Mouse (Mus musculus) intestine, embryonic 14.5 days (tissue): ENCODE results near the gene Gm10065. TPM values are rescaled to one million over a fixed set of nuclear protein-coding genes. Genes with fewer than 3 reads are reported as not detected.

Experiments used
- ATAC-seq: fragments of 200-750 bp; cut with Nextera tagmentation; replicated peaks from 2 replicates; pipeline ENCODE4 v1.8.0; 2017; ENCODE audit warnings: low read depth, moderate number of reproducible peaks, moderate TSS enrichment, moderate library complexity; ENCODE audit not compliant: low FRiP score, low TSS enrichment
- DNase-seq: peaks from one replicate; pipeline ENCODE4 v3.0.0-alpha.2; 2018; ENCODE audit warnings: low spot score
- H3K27ac ChIP-seq: fragments of 300-500 bp; sonication (generic); 2 replicates; pipeline ENCODE4 v1.5.1; 2014; ENCODE audit warnings: low read depth, mild to moderate bottlenecking, control low read depth
- H3K27me3 ChIP-seq: fragments of 300-500 bp; sonication (generic); replicated peaks from 2 replicates; pipeline ENCODE4 v1.6.1; 2014; ENCODE audit warnings: low read length, control low read depth; ENCODE audit not compliant: control insufficient read depth, insufficient read depth
- H3K36me3 ChIP-seq: fragments of 300-500 bp; sonication (generic); 2 replicates; pipeline ENCODE4 v1.6.1; 2014; ENCODE audit warnings: low read length, control low read depth; ENCODE audit not compliant: control insufficient read depth, insufficient read depth
- H3K4me1 ChIP-seq: fragments of 300-500 bp; sonication (generic); replicated peaks from 2 replicates; pipeline ENCODE4 v1.6.1; 2014; ENCODE audit warnings: low read length, control low read depth, mixed read lengths; ENCODE audit not compliant: control insufficient read depth, insufficient read depth
- H3K4me2 ChIP-seq: fragments of 300-500 bp; sonication (generic); 2 replicates; pipeline ENCODE4 v1.6.1; 2014; ENCODE audit warnings: low read length
- H3K4me3 ChIP-seq: fragments of 300-500 bp; sonication (generic); 2 replicates; pipeline ENCODE4 v1.5.1; 2014; ENCODE audit warnings: low read depth, low read length, control low read depth, mixed read lengths
- H3K9ac ChIP-seq: fragments of 300-500 bp; sonication (generic); 2 replicates; pipeline ENCODE4 v1.6.1; 2014; ENCODE audit warnings: mild to moderate bottlenecking, low read length
- H3K9me3 ChIP-seq: fragments of 300-500 bp; sonication (generic); 2 replicates; pipeline ENCODE4 v1.6.1; 2016; ENCODE audit warnings: low read length, control low read depth; ENCODE audit not compliant: control insufficient read depth
- WGBS: fragments of 180-500 bp; shearing (Covaris S2); extraction: QIAGEN DNeasy Blood & Tissue Kit; methylation state at CpG from one replicate; pipeline ENCODE4 v1.1.7; 2014; 5-methylcytosine and 5-hydroxymethylcytosine counted together
- microRNA counts: library from miRNA; unstranded; fragments of <30 nt; microRNA quantifications from one replicate; lab custom pipeline; 2016
- microRNA-seq: library from miRNA; unstranded; fragments of <30 nt; microRNA quantifications from one replicate; pipeline ENCODE4, GENCODE M21; 2016
- polyA plus RNA-seq: library from polyadenylated mRNA; unstranded; fragments of >200 nt; fragmentation: Nextera tagmentation; extraction: Ambion mirVana; gene quantifications from 2 replicates; pipeline ENCODE4 v1.2.1, GENCODE M21; 2014

The Gm10065 gene
- polyA plus RNA-seq, 1 experiment from 2014 or later = not detected

GRCm38 (mm10) chr13:21447856-21448614 lies 31.2 kb downstream of the Gm10065 start:
- no peak for ATAC-seq
- H3K36me3 ChIP-seq = peaks cover 78% of the 10 kb centered on the region

GRCm38 (mm10) chr13:21446796-21447195 lies 32.4 kb downstream of the Gm10065 start:
- H3K4me3 ChIP-seq = no peak overlapping the region
- H3K9ac ChIP-seq = no peak overlapping the region
- 0 out of 2 replicates have a peak, but pooled peaks cover under 1% of the 10 kb centered on the region for H3K4me1 ChIP-seq
- DNase-seq = no peak
- no peaks in the 10 kb centered on the region for H3K27me3 ChIP-seq
- peaks cover 83% of the 10 kb centered on the region for H3K36me3 ChIP-seq
- no peak overlapping the region for H3K4me2 ChIP-seq
- ATAC-seq = no peak
- 93% methylated on average over 9 of the region's 9 CpGs for WGBS
- no peak overlapping the region for H3K27ac ChIP-seq
- H3K9me3 ChIP-seq = no peaks in the 10 kb centered on the region

More at GRCm38 (mm10) chr13:21447856-21448614, 31.2 kb downstream of the Gm10065 start:
- no peak overlapping the region for H3K4me3 ChIP-seq
- H3K4me2 ChIP-seq = no peak overlapping the region
- no peak for DNase-seq
- WGBS = 63% methylated on average over 16 of the region's 16 CpGs
- no peak overlapping the region for H3K9ac ChIP-seq
- H3K9me3 ChIP-seq = no peaks in the 10 kb centered on the region
- no peak overlapping the region for H3K27ac ChIP-seq
- H3K4me1 ChIP-seq = peaks cover 10% of the 10 kb centered on the region; the same call in 1 of the 2 replicates
- H3K27me3 ChIP-seq = no peaks in the 10 kb centered on the region

- Histone ChIP-seq H3K27me3 (no peaks in the 10 kb centered on the region), H3K27ac (peak overlapping the region; percentile 78; the same call in 1 of the 2 replicates), H3K4me3 (peak overlapping the region; percentile 58), H3K36me3 (peaks cover 37% of the 10 kb centered on the region), H3K9me3 (no peaks in the 10 kb centered on the region), H3K9ac (peak overlapping the region; percentile 72), H3K4me2 (peak overlapping the region; percentile 96), H3K4me1 (peaks cover 3% of the 10 kb centered on the region; the same call in 1 of the 2 replicates)
- 20% methylated on average over 10 of the region's 10 CpGs for WGBS
- DNase-seq (no peak), ATAC-seq (peak; percentile 41)
Observed at GRCm38 (mm10) chr13:21441207-21441572, 38.1 kb downstream of the Gm10065 start.

- peak; percentile 86 for DNase-seq
- Histone ChIP-seq H3K27ac (peak within 1 kb of the TSS; percentile 78), H3K4me1 (peaks cover 3% of the 10 kb centered on the region; the same call in 1 of the 2 replicates), H3K9me3 (no peaks in the 10 kb centered on the region), H3K36me3 (peaks cover 31% of the 10 kb centered on the region), H3K4me3 (peak within 1 kb of the TSS; percentile 58), H3K27me3 (no peaks in the 10 kb centered on the region), H3K4me2 (peak within 1 kb of the TSS; percentile 96), H3K9ac (peak within 1 kb of the TSS; percentile 72)
- ATAC-seq = peak; percentile 91
- under 1% methylated on average over 32 of the region's 32 CpGs for WGBS
Observed at GRCm38 (mm10) chr13:21440503-21441206, 38.6 kb downstream of the Gm10065 start, which contains the start of gene Pgbd1. Gene Pgbd1 (minus strand): TSS chr13:21441058.

GRCm38 (mm10) chr13:21435476-21435875 lies 43.8 kb downstream of the Gm10065 start:
- Histone ChIP-seq H3K36me3 (no peaks in the 10 kb centered on the region), H3K27me3 (no peaks in the 10 kb centered on the region), H3K4me1 (0 out of 2 replicates have a peak, but pooled peaks cover 3% of the 10 kb centered on the region), H3K9me3 (no peaks in the 10 kb centered on the region), H3K4me3 (no peak overlapping the region), H3K9ac (no peak overlapping the region), H3K27ac (no peak overlapping the region), H3K4me2 (no peak overlapping the region)
- 81% methylated on average over 4 of the region's 4 CpGs for WGBS
- DNase-seq (no peak), ATAC-seq (no peak)

MicroRNA genes within 50 kb of the gene (microRNA counts, 519-probe panel; counts per million panel counts)
- microRNA mmu-miR-1896 (lab: Ali Mortazavi, UCI) = 3,609 counts per million, percentile 49 among the panel's probes with 10 or more counts

Small RNA genes within 50 kb of the gene (microRNA-seq; reads per million reads assigned to microRNA genes)
- not detected for gene Mir1896

Other genes starting within 250 kb of the Gm10065 start
- gene Gpx5, start 186.7 kb downstream of the Gm10065 start, polyA plus RNA-seq = not detected in 2 replicates
- gene Gpx6, start 167.3 kb downstream of the Gm10065 start, polyA plus RNA-seq = 0.43 TPM in 1 of 2 replicates, not detected in the other
- gene Olfr1367, start 132.5 kb downstream of the Gm10065 start, polyA plus RNA-seq = not detected in 2 replicates
- gene Zscan12, start 116.6 kb downstream of the Gm10065 start, polyA plus RNA-seq = 10.1 and 12.7 TPM in 2 replicates
- gene Zkscan3, start 76.7 kb downstream of the Gm10065 start, polyA plus RNA-seq = 72.2 and 74.6 TPM in 2 replicates
- gene Pgbd1, start 38.4 kb downstream of the Gm10065 start, polyA plus RNA-seq = 2.7 and 3.2 TPM in 2 replicates
- 23.0 and 29.7 TPM in 2 replicates for gene Zscan26, start 25.7 kb downstream of the Gm10065 start, polyA plus RNA-seq
- gene Nkapl, start 10.9 kb downstream of the Gm10065 start, polyA plus RNA-seq = 2.1 and 2.6 TPM in 2 replicates
- 3.3 and 3.4 TPM in 2 replicates for gene Zkscan4, start 534 bp downstream of the Gm10065 start, polyA plus RNA-seq
- gene AK157302, start 15.8 kb upstream of the Gm10065 start, polyA plus RNA-seq = 0.22 and 0.32 TPM in 2 replicates
- 5.6 and 8.3 TPM in 2 replicates for gene Gm11273, start 22.0 kb upstream of the Gm10065 start, polyA plus RNA-seq
- 8.2 and 9.6 TPM in 2 replicates for gene Zkscan8, start 51.7 kb upstream of the Gm10065 start, polyA plus RNA-seq
- gene Olfr1366, start 63.4 kb upstream of the Gm10065 start, polyA plus RNA-seq = 0.05 and 0.16 TPM in 2 replicates
- not detected in 2 replicates for gene Olfr1535, start 80.5 kb upstream of the Gm10065 start, polyA plus RNA-seq
- not detected in 2 replicates for gene Olfr1364, start 102.3 kb upstream of the Gm10065 start, polyA plus RNA-seq
- gene Olfr1362, start 134.6 kb upstream of the Gm10065 start, polyA plus RNA-seq = not detected in 2 replicates
- gene Olfr11, start 163.1 kb upstream of the Gm10065 start, polyA plus RNA-seq = not detected in 2 replicates
- not detected in 2 replicates for gene Olfr1361, start 183.9 kb upstream of the Gm10065 start, polyA plus RNA-seq
- gene Olfr1360, start 198.0 kb upstream of the Gm10065 start, polyA plus RNA-seq = not detected in 2 replicates
- gene Olfr1359, start 218.7 kb upstream of the Gm10065 start, polyA plus RNA-seq = not detected in 2 replicates
- 3.5 and 4.9 TPM in 2 replicates for gene Hist1h2bl, start 236.7 kb upstream of the Gm10065 start, polyA plus RNA-seq
- 26.2 and 47.7 TPM in 2 replicates for gene Hist1h2ai, start 237.0 kb upstream of the Gm10065 start, polyA plus RNA-seq
- gene Hist1h3h, start 238.2 kb upstream of the Gm10065 start, polyA plus RNA-seq = 7.7 and 18.4 TPM in 2 replicates
- gene Hist1h2bm, start 242.6 kb upstream of the Gm10065 start, polyA plus RNA-seq = 4.0 and 5.3 TPM in 2 replicates